Mouse (Mus musculus) right cerebral cortex, postnatal 10 days (tissue): ENCODE data around the gene Med16.

Source experiments
- DNase-seq, 2 experiments: peaks; one replicate each; pipeline ENCODE4 v3.0.0; 2021; ENCODE audit warnings: low spot score in 2 of 2

The Med16 gene

GRCm38 (mm10) chr10:79917532-79918100 is 8.9 kb upstream of the Med16 start:
- DNase-seq: no peak

- DNase-seq: peak; percentile 88 to 90
Observed at GRCm38 (mm10) chr10:79916808-79917531, 8.2 kb upstream of the Med16 start, which contains the start of gene Kiss1r. Gene Kiss1r, plus strand, starts transcription at chr10:79916971.

GRCm38 (mm10) chr10:79916081-79916480 is 7.4 kb upstream of the Med16 start:
- DNase-seq: peak in 1 of 2 experiments; percentile 58

GRCm38 (mm10) chr10:79914948-79915596 is 6.3 kb upstream of the Med16 start:
- DNase-seq: no peak

GRCm38 (mm10) chr10:79914131-79914947 is 5.6 kb upstream of the Med16 start:
- DNase-seq: no peak

- no peak for DNase-seq
Observed at GRCm38 (mm10) chr10:79912412-79912811, 3.7 kb upstream of the Med16 start.

GRCm38 (mm10) chr10:79910556-79910955 is 1.8 kb upstream of the Med16 start, which contains the start of gene Gm26602:
Gene Gm26602, plus strand, starts transcription at chr10:79910856.
- no peak for DNase-seq

- no peak for DNase-seq
Observed at GRCm38 (mm10) chr10:79909092-79909922, 584 bp upstream of the Med16 start.

GRCm38 (mm10) chr10:79907415-79907814 is 1.3 kb downstream of the Med16 start:
- no peak for DNase-seq

GRCm38 (mm10) chr10:79906712-79907111 is 2.0 kb downstream of the Med16 start:
- no peak for DNase-seq

- DNase-seq: peak in 1 of 2 experiments; percentile 77
Observed at GRCm38 (mm10) chr10:79900951-79901410, 7.7 kb downstream of the Med16 start.

GRCm38 (mm10) chr10:79897316-79898245 is 11.1 kb downstream of the Med16 start:
- no peak for DNase-seq

- DNase-seq: no peak
Observed at GRCm38 (mm10) chr10:79896814-79897213, 11.9 kb downstream of the Med16 start.

- no peak for DNase-seq
Observed at GRCm38 (mm10) chr10:79896306-79896705, 12.4 kb downstream of the Med16 start.

- DNase-seq: peak in 1 of 2 experiments; percentile 81
Observed at GRCm38 (mm10) chr10:79892451-79893118, 16.1 kb downstream of the Med16 start.

- DNase-seq: no peak
Observed at GRCm38 (mm10) chr10:79890670-79891069, 18.1 kb downstream of the Med16 start, which contains the start of gene Cfd. Gene Cfd, plus strand, starts transcription at chr10:79890853.

- no peak for DNase-seq
Observed at GRCm38 (mm10) chr10:79889386-79889785, 19.3 kb downstream of the Med16 start.

GRCm38 (mm10) chr10:79886611-79887010 is 22.1 kb downstream of the Med16 start:
- DNase-seq: no peak

- DNase-seq: no peak
Observed at GRCm38 (mm10) chr10:79886054-79886453, 22.7 kb downstream of the Med16 start, which contains the start of gene Elane. Gene Elane, plus strand, starts transcription at chr10:79886247.
